Mouse (Mus musculus): ENCODE data around the gene Sphk1.

DNA sequence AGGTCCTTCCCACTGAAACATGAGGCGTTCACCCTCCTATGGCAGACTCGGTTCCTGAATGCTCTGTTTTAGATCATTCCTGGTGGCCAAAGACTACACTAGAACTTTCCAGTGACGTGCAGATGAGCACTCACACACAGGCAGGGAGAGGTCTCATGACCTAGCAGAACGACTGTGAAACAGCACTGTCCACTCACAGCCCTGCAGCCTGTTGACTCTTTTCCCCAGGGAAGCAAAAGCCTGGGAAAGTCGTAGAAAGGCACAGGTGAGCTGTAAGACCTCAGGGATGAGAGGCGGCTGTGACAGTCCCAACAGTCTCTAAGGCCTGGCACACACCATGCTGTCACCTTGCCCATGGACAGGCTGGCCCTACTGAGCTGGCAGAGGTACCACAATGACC, 25.6 kb downstream of the Sphk1 start:
- TF ChIP-seq CTCF (IDR thresholded peaks at IDR 0.05; ENCODE audit: control insufficient read depth, insufficient read depth, insufficient replicate concordance, low read depth, low read length): no peak
- TF ChIP-seq POLR2A (IDR thresholded peaks at IDR 0.05; ENCODE audit: control insufficient read depth, low read depth, low read length): no peak

Data from testis, adult 2 months (tissue).